Mouse (Mus musculus): ENCODE data around the gene Tmem82.
A peak's percentile ranks its signal among the peaks of the same experiment; 100 is the strongest.
"Not testable (repeated sequence)": the region's sequence is repeated elsewhere in the genome, so short reads cannot be mapped to it uniquely, and the experiment has no call there.

Gene Tmem82

DNA sequence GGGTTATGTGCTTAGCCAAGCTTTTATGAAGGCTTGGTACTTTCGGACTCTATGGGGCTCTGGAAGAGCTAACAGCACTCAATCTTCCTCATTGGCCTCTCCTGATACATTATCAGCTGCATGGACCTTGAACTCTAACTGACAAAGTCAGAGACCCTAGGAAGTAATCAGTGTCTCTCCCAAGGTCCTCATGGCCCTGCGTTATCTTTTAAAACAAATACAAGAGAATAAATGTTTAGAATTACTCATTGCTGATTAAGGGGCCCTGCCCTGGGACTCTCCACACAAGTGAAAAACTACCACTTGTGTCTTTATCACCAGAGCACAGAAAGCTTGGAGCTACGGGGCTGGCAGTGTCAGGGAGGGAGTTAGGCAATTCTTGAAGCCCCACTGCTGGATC lies 39.6 kb downstream of the Tmem82 start:
- no peak for DNase-seq (ENCODE audit: low read depth, low spot score)

- DNase-seq (ENCODE audit: low read depth, low spot score): no peak
Measured at GRCm38 (mm10) chr4:141576877-141577276, 41.6 kb downstream of the Tmem82 start.

DNA sequence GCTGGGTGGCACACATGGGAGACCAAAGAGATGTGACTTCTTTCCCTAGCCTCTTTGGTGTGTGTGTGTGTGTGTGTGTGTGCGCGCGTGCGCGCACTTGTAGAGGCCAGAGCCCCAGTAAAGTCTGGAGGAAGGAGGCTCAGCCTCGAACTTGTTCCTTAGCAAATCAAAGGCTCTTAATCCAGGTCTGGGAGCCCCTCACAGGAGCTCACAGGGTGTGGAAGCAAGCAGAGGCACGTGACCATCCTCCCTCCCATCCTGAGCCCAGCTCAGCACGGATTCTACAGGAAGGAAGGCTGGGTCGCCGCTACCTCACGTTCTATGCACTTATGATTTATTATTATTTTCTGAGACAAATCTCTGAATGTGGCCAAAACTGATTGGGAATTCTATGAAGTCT lies 42.0 kb downstream of the Tmem82 start:
- DNase-seq (ENCODE audit: low read depth, low spot score): no peak

GRCm38 (mm10) chr4:141574789-141575702 lies 43.4 kb downstream of the Tmem82 start:
- peak; percentile 72 for DNase-seq (ENCODE audit: low read depth, low spot score)

DNA sequence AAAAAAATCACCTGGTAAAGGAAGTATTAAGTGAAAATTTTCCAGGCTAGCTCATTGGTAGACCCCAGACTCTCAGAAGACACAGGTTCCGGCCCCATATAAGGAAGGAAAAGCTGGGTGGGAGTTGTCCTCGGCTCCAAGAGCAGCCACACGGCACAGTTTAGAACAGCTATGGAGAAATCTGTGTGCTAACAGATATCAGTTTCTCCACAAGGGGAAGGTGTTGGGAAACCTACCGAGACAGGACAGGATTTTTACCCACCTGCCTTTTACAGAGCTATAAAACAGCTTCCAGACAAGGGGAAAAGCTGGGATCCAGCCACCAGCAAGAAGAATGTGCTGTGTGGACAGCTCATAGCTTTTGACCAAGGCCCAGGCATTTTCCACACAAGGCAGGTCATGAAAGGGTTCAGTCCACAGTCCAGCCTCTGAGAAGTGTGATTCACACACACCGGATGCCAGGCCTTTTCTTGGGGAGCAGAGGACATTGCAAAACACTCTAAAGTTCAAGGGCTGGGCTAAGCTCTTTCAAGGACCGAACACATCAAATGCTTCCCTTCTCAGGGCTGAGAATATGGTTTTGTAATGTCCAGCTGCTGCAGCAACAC lies 45.0 kb downstream of the Tmem82 start:
- DNase-seq (ENCODE audit: low read depth, low spot score): no peak

DNA sequence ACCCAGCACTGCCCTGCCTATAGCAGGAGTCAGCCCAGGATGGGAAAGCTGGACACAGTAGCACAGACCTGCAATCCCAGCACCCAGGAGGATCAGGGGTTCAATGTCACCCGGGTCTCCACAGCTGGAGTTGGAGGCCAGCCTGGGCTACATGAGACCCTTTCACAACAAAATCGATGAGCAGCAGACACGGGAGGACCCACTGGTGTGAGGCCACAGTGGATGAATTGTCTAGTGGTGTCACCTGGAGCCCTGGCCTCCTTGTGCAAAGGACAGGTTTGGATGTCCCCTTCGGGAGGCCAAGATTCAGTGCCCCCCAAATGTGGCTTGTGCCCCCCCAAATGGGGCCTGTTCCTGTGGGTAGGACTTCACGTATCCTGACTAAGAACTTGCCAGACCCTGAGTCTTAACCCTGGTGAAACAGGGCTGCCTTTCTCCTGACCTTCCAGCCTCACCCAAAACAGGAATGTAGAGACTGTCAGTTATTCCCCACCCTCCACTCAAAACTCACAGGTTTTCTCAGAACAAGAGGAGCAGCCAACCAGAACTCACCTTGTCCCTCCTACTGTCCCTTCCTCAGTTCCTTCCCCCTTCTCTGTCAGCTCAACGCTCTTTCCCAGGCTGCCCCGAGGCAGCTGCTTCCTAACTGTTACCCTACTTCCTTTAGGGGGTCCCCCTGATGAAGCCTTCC lies 45.6 kb downstream of the Tmem82 start:
- DNase-seq (ENCODE audit: low read depth, low spot score): no peak

GRCm38 (mm10) chr4:141571934-141572333 lies 46.5 kb downstream of the Tmem82 start:
- no peak for DNase-seq (ENCODE audit: low read depth, low spot score)

GRCm38 (mm10) chr4:141571337-141571739 lies 47.1 kb downstream of the Tmem82 start:
- DNase-seq (ENCODE audit: low read depth, low spot score): no peak

GRCm38 (mm10) chr4:141570821-141571220 lies 47.6 kb downstream of the Tmem82 start:
- no peak for DNase-seq (ENCODE audit: low read depth, low spot score)

GRCm38 (mm10) chr4:141570004-141570403 lies 48.4 kb downstream of the Tmem82 start:
- no peak for DNase-seq (ENCODE audit: low read depth, low spot score)

DNA sequence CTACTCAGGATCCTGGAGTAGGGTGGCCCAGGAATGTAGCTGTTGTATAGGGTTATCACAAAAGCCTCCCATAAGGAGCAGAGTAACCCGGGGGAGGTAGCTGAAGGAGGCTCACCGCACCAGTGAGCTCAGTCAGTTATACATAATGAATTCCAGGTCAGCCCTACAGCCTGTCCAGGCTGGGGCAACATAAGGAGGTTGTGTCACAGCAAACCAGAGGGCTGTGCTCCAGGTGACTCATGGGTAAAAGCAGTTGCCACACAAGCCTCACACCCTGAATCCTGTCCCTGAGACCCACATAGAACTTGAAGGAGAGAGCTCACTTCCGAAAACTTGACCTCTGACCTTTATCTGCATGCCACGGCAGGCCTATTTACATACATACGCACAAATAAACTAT lies 49.5 kb downstream of the Tmem82 start:
- DNase-seq (ENCODE audit: low read depth, low spot score): no peak

DNA sequence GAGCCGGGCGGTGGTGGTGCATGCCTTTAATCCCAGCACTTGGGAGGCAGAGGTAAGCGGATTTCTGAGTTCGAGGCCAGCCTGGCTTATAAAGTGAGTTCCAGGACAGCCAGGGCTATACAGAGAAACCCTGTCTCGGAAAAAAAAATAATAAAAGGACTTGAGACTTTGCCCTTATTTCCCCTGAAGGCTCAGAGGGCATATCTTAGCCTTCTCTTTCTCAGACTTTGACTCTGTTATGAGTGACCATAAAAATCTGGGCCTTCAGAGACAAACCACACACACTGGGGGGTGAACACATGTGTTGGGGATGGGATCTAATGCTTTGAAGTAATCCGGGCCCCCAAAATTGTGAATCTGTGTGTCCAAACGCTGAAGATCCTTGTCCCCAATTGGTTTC lies 51.3 kb downstream of the Tmem82 start:
- DNase-seq (ENCODE audit: low read depth, low spot score): not testable (repeated sequence)

- no peak for DNase-seq (ENCODE audit: low read depth, low spot score)
Measured at GRCm38 (mm10) chr4:141566187-141566586, 52.2 kb downstream of the Tmem82 start.

- DNase-seq (ENCODE audit: low read depth, low spot score): no peak
Measured at GRCm38 (mm10) chr4:141565325-141565724, 53.1 kb downstream of the Tmem82 start.

DNA sequence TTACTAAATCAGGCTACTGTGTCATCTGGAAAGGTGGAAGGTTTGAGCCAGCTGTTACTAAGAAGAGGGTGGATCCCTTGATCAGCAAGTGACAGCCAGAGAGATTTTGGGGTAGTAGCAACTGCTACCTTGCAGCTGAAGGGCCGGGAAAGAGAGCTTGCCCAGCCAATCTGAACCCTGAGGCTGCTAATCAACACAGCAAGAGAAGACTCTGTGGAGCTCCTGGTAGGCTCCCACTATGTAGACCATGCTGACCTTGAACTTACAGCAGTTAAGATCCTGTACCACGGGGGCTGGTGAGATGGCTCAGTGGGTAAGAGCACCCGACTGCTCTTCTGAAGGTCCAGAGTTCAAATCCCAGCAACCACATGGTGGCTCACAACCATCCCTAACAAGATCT lies 53.8 kb downstream of the Tmem82 start:
- DNase-seq (ENCODE audit: low read depth, low spot score): no peak

GRCm38 (mm10) chr4:141564209-141564608 lies 54.2 kb downstream of the Tmem82 start:
- DNase-seq (ENCODE audit: low read depth, low spot score): no peak

All from CD4-positive helper T cell, adult 2 months (primary cell).